Mouse (Mus musculus) cerebellum, adult 2 months (tissue): ENCODE measurements around the gene Serpinb1a. TPM values are rescaled to one million over a fixed set of nuclear protein-coding genes. Genes with fewer than 3 reads are reported as not detected.
A peak's percentile ranks its signal among the peaks of the same experiment; 100 is the strongest.

Source experiments
- DNase-seq, 2 experiments: peaks; one replicate each; pipeline ENCODE4 v3.0.0; 2021
- H3K27ac ChIP-seq: fragments of 200-500 bp; 2 replicates; pipeline ENCODE4 v1.5.1; 2012; ENCODE audit warnings: low read length, control low read depth, inconsistent platforms; ENCODE audit not compliant: insufficient read depth
- H3K27me3 ChIP-seq: fragments of 200-500 bp; 2 replicates; pipeline ENCODE4 v1.6.1; 2012; ENCODE audit warnings: inconsistent platforms, mild to moderate bottlenecking, low read length, moderate library complexity; ENCODE audit not compliant: control insufficient read depth, insufficient read depth
- H3K4me1 ChIP-seq: fragments of 200-500 bp; 2 replicates; pipeline ENCODE4 v1.6.1; 2011; ENCODE audit warnings: low read length; ENCODE audit not compliant: control insufficient read depth, insufficient read depth
- H3K4me3 ChIP-seq: fragments of 200-500 bp; replicated peaks from 2 replicates; pipeline ENCODE3; 2011; ENCODE audit warnings: mild to moderate bottlenecking, low read depth, low read length, control low read depth; ENCODE audit not compliant: insufficient read depth
- CTCF ChIP-seq: fragments of 200-500 bp; IDR thresholded peaks from 2 replicates; pipeline ENCODE4 v1.5.1; 2011; ENCODE audit warnings: low read depth, mild to moderate bottlenecking, control low read depth, low read length, moderate library complexity, borderline replicate concordance; ENCODE audit not compliant: insufficient read depth
- POLR2A ChIP-seq: fragments of 200-500 bp; IDR thresholded peaks from 2 replicates; pipeline ENCODE4 v1.6.1; 2011; ENCODE audit warnings: low read length, control low read depth, borderline replicate concordance; ENCODE audit not compliant: insufficient read depth
- WGBS: fragments of 180-500 bp; shearing (Covaris S2); methylation state at CpG from one replicate; pipeline ENCODE4 v1.1.7; 2018; 5-methylcytosine and 5-hydroxymethylcytosine counted together
- polyA plus RNA-seq: library from polyadenylated mRNA; depleted of rRNA; stranded (reverse); fragments of >200 nt; gene quantifications from 2 replicates; pipeline ENCODE4 v1.2.3, GENCODE M21; 2012

The Serpinb1a gene
- polyA plus RNA-seq, 1 experiment = 31.1 TPM

DNA sequence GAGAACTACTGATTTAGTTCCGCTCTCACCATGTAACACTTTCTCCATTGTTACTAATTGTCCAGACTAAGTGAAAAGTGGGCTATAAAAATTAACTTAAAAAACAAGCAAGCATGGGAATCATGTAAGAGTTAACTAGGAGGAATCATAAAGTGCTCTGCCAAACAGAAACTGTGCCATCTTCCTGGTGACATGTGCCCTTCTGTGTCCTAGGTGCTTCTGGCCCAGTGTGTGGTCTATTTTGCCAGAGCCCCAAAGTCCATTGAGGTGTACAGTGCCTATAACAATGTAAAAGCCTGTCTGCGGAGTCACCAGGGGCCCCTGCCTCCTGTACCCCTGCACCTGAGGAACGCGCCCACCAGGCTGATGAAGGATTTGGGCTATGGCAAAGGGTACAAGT lies 29.3 kb downstream of the Serpinb1a start:
- Histone ChIP-seq H3K4me1 (no peaks in the 10 kb centered on the region), H3K27me3 (no peaks in the 10 kb centered on the region), H3K4me3 (no peak overlapping the region), H3K27ac (no peak overlapping the region)
- 97% methylated on average over 4 of the region's 4 CpGs for WGBS
- no peak for DNase-seq
- TF ChIP-seq CTCF (no peak), POLR2A (no peak)

DNA sequence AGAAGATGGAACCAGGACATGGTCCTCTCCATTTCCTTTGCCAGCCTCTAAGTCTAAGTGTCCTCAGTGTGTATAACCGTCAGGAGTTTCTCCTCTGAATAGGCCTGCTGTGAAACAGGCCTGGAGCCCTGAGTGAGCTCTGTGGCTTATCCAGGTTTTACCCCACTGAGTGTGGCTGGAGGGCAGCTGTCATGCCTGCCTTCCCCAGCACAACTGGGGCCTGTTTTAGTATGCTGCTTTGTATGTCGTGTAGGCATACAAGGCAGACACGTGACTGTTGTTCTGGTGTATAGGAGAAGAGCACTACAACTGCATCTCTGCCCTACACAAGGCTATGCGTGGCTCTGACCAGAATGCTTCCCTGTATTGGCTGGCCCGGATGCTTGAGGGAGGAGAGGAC lies 31.1 kb downstream of the Serpinb1a start:
- Histone ChIP-seq H3K4me1 (no peaks in the 10 kb centered on the region), H3K27ac (no peak overlapping the region), H3K4me3 (no peak overlapping the region), H3K27me3 (no peaks in the 10 kb centered on the region)
- TF ChIP-seq POLR2A (no peak), CTCF (no peak)
- DNase-seq = no peak
- 83% methylated on average over 5 of the region's 5 CpGs for WGBS

DNA sequence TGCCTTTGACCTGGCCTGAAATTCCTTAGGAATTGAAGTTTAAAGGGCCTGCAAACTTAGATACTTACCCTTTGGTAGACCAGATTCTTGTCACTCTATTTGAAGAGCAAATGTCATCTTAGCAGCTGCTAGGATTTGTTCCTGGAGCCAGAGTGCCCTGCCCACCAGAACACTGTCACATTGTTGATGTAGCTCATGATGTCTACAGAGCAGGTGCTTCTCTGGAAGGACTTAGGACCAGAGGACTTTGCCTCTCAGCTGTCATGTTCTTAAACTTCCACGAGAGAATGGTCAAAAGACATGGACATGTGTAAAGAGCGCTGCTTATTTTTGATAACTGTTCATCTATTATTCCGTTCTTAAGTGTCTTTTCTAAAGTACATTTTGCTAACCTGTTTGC lies 31.7 kb downstream of the Serpinb1a start:
- H3K4me1 ChIP-seq = no peaks in the 10 kb centered on the region
- no peak for TF ChIP-seq CTCF
- DNase-seq = no peak
- no peak overlapping the region for H3K4me3 ChIP-seq
- 93% methylated on average over 3 of the region's 3 CpGs for WGBS
- H3K27me3 ChIP-seq = no peaks in the 10 kb centered on the region
- no peak overlapping the region for H3K27ac ChIP-seq

GRCm38 (mm10) chr13:32807624-32808023 lies 43.4 kb downstream of the Serpinb1a start:
- TF ChIP-seq POLR2A (no peak), CTCF (no peak)
- no peaks in the 10 kb centered on the region for H3K27me3 ChIP-seq
- H3K4me1 ChIP-seq = no peaks in the 10 kb centered on the region
- no peak for DNase-seq
- no peak overlapping the region for H3K27ac ChIP-seq
- no peak overlapping the region for H3K4me3 ChIP-seq
- 37% methylated on average over 3 of the region's 3 CpGs for WGBS

- Histone ChIP-seq H3K4me1 (no peaks in the 10 kb centered on the region), H3K27ac (no peak overlapping the region), H3K4me3 (no peak overlapping the region), H3K27me3 (no peaks in the 10 kb centered on the region)
- DNase-seq = peak in 1 of 2 experiments; percentile 20
- WGBS = 55% methylated on average over 7 of the region's 7 CpGs
- TF ChIP-seq CTCF = no peak
- TF ChIP-seq POLR2A = no peak
Measured at GRCm38 (mm10) chr13:32806820-32807219, 44.2 kb downstream of the Serpinb1a start.

GRCm38 (mm10) chr13:32803701-32804345 lies 47.2 kb downstream of the Serpinb1a start:
- no peaks in the 10 kb centered on the region for H3K27me3 ChIP-seq
- 75% methylated on average over 4 of the region's 4 CpGs for WGBS
- TF ChIP-seq POLR2A (no peak), CTCF (no peak)
- no peaks in the 10 kb centered on the region for H3K4me1 ChIP-seq
- no peak overlapping the region for H3K27ac ChIP-seq
- peak overlapping the region; percentile 11 for H3K4me3 ChIP-seq
- no peak for DNase-seq

DNA sequence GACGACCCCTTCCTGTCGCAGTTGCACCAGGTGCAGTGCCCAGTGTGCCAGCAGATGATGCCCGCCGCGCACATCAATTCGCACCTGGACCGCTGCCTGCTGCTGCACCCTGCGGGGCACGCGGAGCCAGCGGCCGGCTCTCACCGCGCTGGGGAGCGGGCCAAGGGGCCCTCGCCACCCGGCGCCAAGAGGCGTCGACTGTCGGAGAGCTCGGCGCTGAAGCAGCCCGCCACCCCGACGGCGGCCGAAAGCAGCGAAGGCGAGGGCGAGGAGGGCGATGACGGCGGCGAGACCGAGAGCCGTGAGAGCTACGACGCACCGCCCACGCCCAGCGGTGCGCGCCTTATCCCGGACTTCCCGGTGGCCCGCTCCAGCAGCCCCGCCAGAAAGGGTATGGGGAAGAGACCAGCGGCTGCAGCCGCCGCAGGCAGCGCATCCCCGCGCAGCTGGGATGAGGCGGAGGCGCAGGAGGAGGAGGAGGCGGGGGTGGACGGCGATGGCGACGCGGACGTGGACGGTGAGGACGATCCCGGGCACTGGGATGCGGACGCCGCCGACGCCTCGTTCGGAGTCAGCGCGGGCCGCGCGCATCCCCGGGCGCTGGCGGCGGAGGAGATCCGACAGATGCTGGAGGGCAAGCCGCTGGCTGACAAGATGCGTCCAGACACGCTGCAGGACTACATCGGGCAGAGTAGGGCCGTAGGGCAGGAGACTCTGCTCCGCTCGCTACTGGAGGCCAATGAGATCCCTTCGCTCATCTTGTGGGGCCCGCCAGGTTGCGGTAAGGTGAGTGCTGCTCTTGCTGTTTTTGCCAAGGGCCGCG lies 48.5 kb downstream of the Serpinb1a start, which contains the start of gene D930007J09Rik:
Gene D930007J09Rik (minus strand): TSS at position 591 of the 823 bp plus-strand sequence.
- TF ChIP-seq POLR2A (no peak), CTCF (no peak)
- WGBS = under 1% methylated on average over 95 of the region's 95 CpGs
- Histone ChIP-seq H3K27ac (peak within 1 kb of the TSS; percentile 47), H3K4me1 (no peaks in the 10 kb centered on the region), H3K4me3 (peak within 1 kb of the TSS; percentile 69), H3K27me3 (no peaks in the 10 kb centered on the region)
- peak; percentile 52 to 68 for DNase-seq

DNA sequence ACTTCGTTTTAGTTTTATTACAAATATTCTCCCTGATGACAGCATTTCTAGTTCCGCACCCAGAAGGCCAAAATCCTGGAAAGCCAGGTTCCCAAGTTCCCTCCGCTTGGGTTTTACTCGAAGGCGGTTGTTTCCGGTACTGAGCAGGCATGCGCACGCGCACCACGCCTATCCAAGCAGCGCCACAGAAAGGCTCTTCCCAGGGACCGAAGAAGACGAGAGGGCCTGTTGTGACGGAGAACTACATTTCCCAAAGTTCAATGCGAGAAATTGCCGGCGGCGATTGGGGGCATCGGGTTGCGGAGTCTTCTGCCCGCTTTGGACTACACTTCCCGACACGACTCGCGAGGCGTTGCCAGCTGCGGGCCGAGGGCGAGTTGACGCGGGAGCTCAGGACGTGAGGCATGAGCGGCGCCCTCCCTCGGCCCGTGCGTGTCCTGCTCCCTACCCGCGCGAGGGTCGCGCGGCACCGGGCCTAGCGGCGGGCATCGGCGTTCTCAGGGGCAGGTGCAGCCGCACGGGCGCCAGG lies 49.2 kb downstream of the Serpinb1a start, which contains the start of gene Wrnip1:
Gene Wrnip1 (plus strand): TSS at position 346 of the 529 bp plus-strand sequence.
- under 1% methylated on average over 51 of the region's 51 CpGs for WGBS
- Histone ChIP-seq H3K4me1 (no peaks in the 10 kb centered on the region), H3K4me3 (peak within 1 kb of the TSS; percentile 69), H3K27ac (peak within 1 kb of the TSS; percentile 47), H3K27me3 (no peaks in the 10 kb centered on the region)
- TF ChIP-seq POLR2A = peak; percentile 49
- peak; percentile 3; the same call in 1 of the 2 replicates for TF ChIP-seq CTCF
- DNase-seq = peak; percentile 97 to 99
